Mouse (Mus musculus) B cell, adult 2 months (primary cell): Measurements from ENCODE around the gene Piwil4.

ENCODE experiments used
- DNase-seq, 2 experiments: peaks; one replicate each; pipeline ENCODE4 v3.0.0; 2022

Gene Piwil4

DNA sequence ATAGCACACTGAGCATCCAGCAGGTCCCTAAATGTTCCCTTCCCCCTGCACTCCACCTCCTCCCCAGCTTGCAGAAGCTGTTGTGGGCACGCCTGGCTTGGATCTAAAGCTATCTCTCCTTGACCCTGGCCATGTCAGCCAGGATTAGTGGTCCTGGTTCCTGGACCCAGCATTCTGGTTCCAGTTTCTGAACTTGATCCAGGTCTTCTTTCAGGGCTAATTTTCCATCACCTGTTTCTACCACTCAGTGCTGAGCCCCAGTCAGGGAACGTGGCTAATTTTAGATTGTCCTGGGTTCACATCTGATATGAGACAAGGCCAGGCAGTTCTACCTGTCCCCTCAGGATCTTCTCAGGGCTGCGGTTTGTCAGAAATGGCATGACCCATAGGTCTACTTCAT, 74.5 kb downstream of the Piwil4 start:
- no peak for DNase-seq

DNA sequence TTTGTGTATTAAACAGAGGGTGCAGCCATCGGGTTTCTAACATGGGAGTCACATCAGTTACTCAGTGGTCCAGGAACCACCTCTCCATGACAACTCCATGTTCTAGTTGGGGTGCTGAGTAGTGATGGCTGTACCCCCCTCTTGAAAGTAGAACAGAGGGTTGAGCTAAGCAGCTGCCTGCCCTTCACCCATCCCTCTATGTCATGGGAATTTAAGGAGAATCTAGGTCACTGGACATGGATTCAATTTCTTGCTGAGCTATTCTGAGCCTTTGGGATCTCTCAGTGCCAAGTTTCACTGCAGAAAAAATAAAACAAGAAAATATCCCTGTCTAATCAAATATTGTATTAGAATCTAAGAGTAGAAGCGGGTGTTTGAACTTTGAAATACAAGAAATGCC, 76.9 kb downstream of the Piwil4 start:
- DNase-seq: no peak

DNA sequence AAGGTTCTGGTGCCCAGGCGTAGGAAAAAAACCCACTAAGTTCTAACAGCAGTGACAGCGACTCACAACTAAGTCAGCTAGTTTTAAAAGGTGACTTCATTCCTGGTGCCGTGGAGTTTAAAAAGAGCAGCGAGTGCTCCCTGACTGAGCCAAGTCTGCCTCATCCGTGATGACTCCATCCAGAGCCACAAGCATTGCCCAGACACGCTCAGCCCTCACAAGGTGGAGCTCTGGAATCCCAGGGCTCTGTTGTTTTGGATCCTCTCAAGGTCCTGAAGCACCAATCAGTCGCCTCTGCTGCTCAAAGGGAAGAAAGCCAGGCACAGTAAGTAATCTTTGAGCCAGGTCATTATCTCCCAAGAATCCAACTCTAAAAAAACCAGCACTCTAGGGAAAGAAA, 77.7 kb downstream of the Piwil4 start:
- DNase-seq: no peak

GRCm38 (mm10) chr9:14662138-14662537, 78.4 kb downstream of the Piwil4 start:
- no peak for DNase-seq

- DNase-seq: no peak
Observed at GRCm38 (mm10) chr9:14657926-14658325, 82.6 kb downstream of the Piwil4 start.

- peak; percentile 2 for DNase-seq
Observed at GRCm38 (mm10) chr9:14654010-14654409, 86.5 kb downstream of the Piwil4 start.

- no peak for DNase-seq
Observed at GRCm38 (mm10) chr9:14652761-14653160, 87.8 kb downstream of the Piwil4 start.

DNA sequence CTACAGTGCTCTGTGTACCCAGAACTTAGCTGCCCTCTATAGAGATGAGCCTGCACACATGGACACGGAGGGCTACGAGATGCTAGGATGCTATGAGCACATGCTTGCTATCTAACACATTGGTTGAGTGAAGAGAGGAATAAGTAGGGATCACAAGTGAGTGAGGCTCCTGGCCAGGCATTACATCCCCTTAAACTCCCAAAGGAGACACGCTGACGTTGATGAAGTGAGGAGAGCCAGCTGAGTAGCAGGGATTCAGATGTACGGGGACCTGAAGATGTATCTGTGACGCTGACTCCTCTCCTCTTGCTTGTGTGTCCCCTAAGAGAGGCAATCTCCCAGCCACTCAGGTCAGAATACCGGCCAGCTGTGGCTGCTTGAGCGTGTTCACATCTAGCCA, 92.7 kb downstream of the Piwil4 start:
- no peak for DNase-seq

- DNase-seq: no peak
Observed at GRCm38 (mm10) chr9:14646641-14647040, 93.9 kb downstream of the Piwil4 start.
